Mouse (Mus musculus): ENCODE results near the gene Fmo4. TPM values are rescaled to one million over a fixed set of nuclear protein-coding genes. Genes with fewer than 3 reads are reported as not detected.
"Not testable (repeated sequence)": the region's sequence is repeated elsewhere in the genome, so short reads cannot be mapped to it uniquely, and the experiment has no call there.

Gene Fmo4
- polyA plus RNA-seq, 2 experiments from 2014 or later, result not detected

- no peak for ATAC-seq
Measured at GRCm38 (mm10) chr1:162792306-162793044, 21.3 kb downstream of the Fmo4 start.

- no peak for ATAC-seq
Measured at GRCm38 (mm10) chr1:162785222-162785621, 28.6 kb downstream of the Fmo4 start.

DNA sequence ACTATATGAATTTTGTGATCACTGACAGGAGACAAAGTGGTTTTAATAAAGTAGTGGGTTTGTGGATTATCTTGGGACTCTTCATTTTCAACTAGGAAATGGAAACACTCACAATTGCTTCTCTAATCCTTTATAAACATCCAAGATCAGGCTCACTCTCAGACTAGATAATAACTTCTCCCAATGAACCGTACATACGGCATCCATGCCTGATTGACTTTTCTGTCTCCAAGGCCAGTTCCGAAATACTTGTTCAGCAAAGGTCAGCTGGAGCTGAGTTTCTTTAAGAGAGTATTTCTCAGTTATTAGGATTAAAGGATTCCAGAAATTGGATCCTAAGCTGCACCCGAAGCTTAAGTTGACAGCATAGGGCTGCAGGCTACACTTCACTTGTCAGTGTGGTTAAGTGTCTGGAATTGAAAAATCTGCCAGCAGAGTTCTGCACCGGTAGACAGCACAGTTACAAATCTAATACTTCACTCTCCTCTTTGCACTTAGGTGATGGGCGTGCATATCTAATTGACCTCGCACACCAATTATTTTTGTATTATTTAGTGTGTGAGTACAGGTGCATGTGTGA lies 30.0 kb downstream of the Fmo4 start:
- no peak for ATAC-seq

DNA sequence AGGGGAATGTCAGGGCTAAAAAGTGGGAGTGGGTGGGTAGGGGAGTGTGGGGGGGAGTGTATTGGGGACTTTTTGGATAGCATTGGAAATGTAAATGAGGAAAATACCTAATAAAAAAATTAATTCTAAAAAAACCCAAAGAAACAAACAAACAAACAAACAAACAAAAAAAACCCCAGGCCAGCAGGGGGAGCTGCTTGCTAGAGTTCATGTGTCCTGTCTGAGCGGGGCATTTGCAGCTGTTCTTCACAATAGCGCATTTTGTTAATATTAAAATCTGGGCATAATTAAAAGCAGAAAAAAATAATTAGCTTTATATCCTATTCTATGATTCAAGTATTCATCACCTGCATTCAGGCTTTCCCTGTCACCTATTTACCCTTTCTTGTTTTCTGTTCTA lies 32.7 kb downstream of the Fmo4 start:
- ATAC-seq, result not testable (repeated sequence)

- no peak for ATAC-seq
Measured at GRCm38 (mm10) chr1:162777943-162778538, 35.7 kb downstream of the Fmo4 start.

DNA sequence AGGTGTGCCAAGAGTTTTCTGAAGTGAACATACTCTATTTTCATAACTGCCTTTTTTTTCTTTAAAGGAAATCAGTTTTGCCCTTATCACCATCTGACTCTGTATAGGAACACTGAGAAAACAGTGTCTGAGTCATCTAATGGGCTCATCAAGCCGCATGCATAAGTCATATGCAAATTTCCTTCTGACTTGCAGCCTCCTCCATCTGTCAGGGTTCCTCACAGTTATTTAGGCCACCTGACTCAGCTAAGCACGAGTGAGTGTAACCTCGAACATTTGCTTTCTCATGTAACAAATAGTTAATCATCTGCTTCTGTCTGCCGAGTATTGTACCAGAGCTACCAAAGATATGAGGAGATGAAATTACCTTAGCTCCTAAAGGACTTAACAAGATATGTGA lies 40.1 kb downstream of the Fmo4 start:
- peak; percentile 85 for ATAC-seq

DNA sequence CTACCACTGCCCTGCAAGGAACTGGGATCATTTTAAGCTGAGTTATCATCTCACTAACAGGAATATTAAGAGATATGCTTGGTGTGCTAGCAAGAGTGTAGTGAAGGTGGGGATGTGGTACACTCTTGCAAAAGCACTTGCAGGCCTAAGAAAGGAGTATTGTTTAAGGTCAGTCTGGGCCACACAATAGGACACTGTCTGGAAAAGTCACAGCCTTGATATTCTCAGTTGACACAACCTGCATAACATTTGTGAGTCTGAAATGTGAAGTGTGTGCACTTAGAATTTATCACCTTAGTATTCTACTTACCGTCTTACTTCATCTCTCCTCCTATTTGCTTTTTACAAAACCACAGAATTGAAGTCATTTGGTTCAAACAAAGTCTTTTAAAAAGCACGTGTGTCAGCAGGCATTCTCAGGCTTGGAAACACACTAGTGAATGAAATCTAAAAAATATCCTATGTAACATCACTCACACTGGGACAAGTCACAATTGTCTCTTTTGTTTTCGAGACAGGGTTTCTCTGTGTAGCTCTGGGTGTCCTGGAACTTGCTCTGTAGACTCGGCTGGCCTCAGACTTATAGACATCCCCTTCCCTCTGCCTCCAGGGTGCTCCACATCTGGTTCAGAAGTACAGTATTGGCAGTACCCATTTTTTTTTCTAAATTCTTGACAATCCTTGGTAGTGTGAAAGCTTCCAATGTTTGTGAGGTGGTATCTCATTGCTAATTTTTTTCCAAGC lies 42.0 kb downstream of the Fmo4 start:
- no peak for ATAC-seq

DNA sequence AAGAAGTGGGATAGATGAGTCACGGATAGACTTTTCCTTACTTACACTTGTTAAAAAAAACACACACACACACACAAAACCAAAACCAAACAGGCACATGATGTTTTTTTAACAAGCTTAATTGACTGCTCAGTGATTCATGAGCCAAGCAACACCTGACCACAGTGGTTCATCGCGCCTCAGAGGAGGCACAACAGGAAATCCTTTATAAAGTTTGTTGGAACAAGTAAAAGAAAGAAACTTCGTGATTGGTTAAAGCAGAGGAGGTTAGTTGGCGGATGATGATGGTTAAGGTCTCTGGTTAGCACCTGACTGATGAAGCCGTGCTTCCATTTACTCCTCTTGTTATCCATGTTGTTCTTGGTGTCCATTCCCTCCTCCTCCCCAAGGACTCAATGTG lies 61.8 kb downstream of the Fmo4 start:
- peak; percentile 86 for ATAC-seq

DNA sequence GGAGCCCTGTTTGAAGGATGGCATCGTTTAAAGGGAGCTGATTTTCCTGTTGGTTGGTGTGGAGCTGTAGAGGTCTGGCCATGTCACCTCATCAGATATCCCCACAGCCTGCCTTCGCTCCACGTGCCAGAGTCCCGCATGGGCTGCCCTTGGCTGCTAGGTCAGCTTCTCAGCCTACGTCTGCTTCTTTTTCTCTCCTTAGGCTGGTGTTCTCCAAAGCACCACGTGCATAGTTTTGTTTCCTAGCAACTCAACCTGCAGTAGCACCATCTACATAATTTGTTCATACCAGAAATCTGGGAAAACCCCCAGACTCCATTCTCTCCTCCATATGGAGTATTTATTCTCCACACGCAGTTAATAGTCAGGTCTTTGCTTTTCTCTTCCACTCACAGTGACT lies 64.2 kb downstream of the Fmo4 start:
- ATAC-seq, result no peak

DNA sequence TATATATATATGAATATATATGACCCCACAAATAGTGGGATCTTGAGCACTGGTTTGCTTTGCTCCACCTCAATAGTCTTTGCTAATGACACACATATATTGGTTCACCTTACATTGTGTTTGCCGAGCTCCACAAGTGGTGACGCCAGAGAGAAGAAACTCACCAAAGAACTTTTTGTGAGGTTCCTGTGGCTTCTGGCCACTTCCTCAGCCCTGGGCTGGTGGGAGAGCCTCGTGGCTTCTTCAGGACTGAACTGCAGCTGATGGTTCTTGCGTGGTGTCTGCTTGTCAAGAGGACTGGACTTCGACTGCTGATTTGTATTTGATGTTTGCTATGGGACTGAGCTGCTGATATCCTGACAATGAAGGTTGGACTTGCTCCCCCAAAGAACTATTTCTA lies 65.0 kb downstream of the Fmo4 start:
- no peak for ATAC-seq

Other genes starting within 250 kb of the Fmo4 start
- gene Vamp4, start 243.5 kb downstream of the Fmo4 start, polyA plus RNA-seq (2017; shearing (Covaris generic)), result 10 to 100 TPM; 86.2 to 94.2 TPM
- not detected for gene Myoc, start 174.8 kb downstream of the Fmo4 start, polyA plus RNA-seq (2017; shearing (Covaris generic))
- gene Myocos, start 155.8 kb downstream of the Fmo4 start, polyA plus RNA-seq (2017; shearing (Covaris generic)), result not detected
- gene Prrc2c, start 73.4 kb downstream of the Fmo4 start, polyA plus RNA-seq (2017; shearing (Covaris generic)), result 100 to 1,000 TPM; 211 to 280 TPM
- gene Fmo1, start 52.6 kb upstream of the Fmo4 start, polyA plus RNA-seq (2017; shearing (Covaris generic)), result 1 to 10 TPM in 1 of 2 experiments, under 1 TPM in 1; 0.34 to 3.6 TPM
- gene Fmo2, start 84.8 kb upstream of the Fmo4 start, polyA plus RNA-seq (2017; shearing (Covaris generic)), result not detected
- not detected for gene Fmo6, start 123.5 kb upstream of the Fmo4 start, polyA plus RNA-seq (2017; shearing (Covaris generic))
- not detected for gene Fmo3, start 170.6 kb upstream of the Fmo4 start, polyA plus RNA-seq (2017; shearing (Covaris generic))